Mouse (Mus musculus) right cerebral cortex, postnatal 4 days (tissue): Measurements from ENCODE around the gene Abl1.

ENCODE experiments used
- DNase-seq: peaks from one replicate; pipeline ENCODE4 v3.0.0-alpha.2; 2022

Gene Abl1

GRCm38 (mm10) chr2:31690063-31690462 is 1.9 kb downstream of the Abl1 start:
- DNase-seq: no peak

- no peak for DNase-seq
Measured at GRCm38 (mm10) chr2:31698209-31698608, 10.0 kb downstream of the Abl1 start.

GRCm38 (mm10) chr2:31700545-31701446 is 12.6 kb downstream of the Abl1 start:
- peak; percentile 20 for DNase-seq

- no peak for DNase-seq
Measured at GRCm38 (mm10) chr2:31703226-31703625, 15.1 kb downstream of the Abl1 start.

GRCm38 (mm10) chr2:31705914-31706313 is 17.7 kb downstream of the Abl1 start:
- no peak for DNase-seq

GRCm38 (mm10) chr2:31706531-31706930 is 18.4 kb downstream of the Abl1 start:
- DNase-seq: no peak

- no peak for DNase-seq
Measured at GRCm38 (mm10) chr2:31712716-31713115, 24.5 kb downstream of the Abl1 start.

GRCm38 (mm10) chr2:31713813-31714212 is 25.6 kb downstream of the Abl1 start:
- DNase-seq: no peak

GRCm38 (mm10) chr2:31714780-31715179 is 26.6 kb downstream of the Abl1 start:
- no peak for DNase-seq

GRCm38 (mm10) chr2:31715985-31716384 is 27.8 kb downstream of the Abl1 start:
- DNase-seq: no peak

- no peak for DNase-seq
Measured at GRCm38 (mm10) chr2:31719202-31719880, 31.2 kb downstream of the Abl1 start.

GRCm38 (mm10) chr2:31719944-31720343 is 31.8 kb downstream of the Abl1 start:
- DNase-seq: no peak

- peak; percentile 19 for DNase-seq
Measured at GRCm38 (mm10) chr2:31720783-31721182, 32.6 kb downstream of the Abl1 start.

- DNase-seq: no peak
Measured at GRCm38 (mm10) chr2:31724730-31725490, 36.7 kb downstream of the Abl1 start.

- DNase-seq: no peak
Measured at GRCm38 (mm10) chr2:31727576-31728277, 39.6 kb downstream of the Abl1 start.

- DNase-seq: no peak
Measured at GRCm38 (mm10) chr2:31730640-31731039, 42.5 kb downstream of the Abl1 start.

GRCm38 (mm10) chr2:31732497-31732896 is 44.3 kb downstream of the Abl1 start:
- no peak for DNase-seq

GRCm38 (mm10) chr2:31733558-31733957 is 45.4 kb downstream of the Abl1 start:
- DNase-seq: no peak

GRCm38 (mm10) chr2:31739041-31739440 is 50.9 kb downstream of the Abl1 start:
- DNase-seq: no peak

- DNase-seq: no peak
Measured at GRCm38 (mm10) chr2:31741728-31742127, 53.6 kb downstream of the Abl1 start.

GRCm38 (mm10) chr2:31742134-31742533 is 54.0 kb downstream of the Abl1 start:
- DNase-seq: no peak

GRCm38 (mm10) chr2:31745741-31746243 is 57.6 kb downstream of the Abl1 start:
- no peak for DNase-seq

GRCm38 (mm10) chr2:31746835-31747234 is 58.7 kb downstream of the Abl1 start:
- DNase-seq: no peak
